8 mouse cellular contexts compared by ENCODE assay signal in the genomic region with DNA sequence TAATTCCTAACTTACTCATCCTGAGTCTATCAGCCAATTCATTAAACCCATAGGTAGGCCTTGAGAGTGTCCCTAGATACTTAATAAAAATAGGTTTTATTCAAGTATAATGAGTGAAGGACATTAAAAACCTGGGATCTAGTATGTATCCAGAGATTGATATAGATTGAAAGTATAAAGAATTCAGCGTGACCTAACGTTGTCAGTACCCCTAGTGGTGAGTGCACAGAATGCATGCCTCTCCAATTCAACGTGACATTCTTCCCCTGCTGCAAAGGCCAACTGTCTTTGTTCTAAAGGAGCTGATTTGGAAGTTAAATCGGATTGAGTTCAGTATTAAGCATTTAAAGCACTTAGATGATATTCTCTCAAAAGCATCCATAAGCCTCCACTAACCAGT. TPM values are rescaled to one million over a fixed set of nuclear protein-coding genes. Genes with fewer than 3 reads are reported as not detected.
DNase-seq lines count a peak whose midpoint lies in the region; ATAC-seq and TF ChIP-seq lines count a peak whose summit lies in the region.

No protein-coding gene starts in this region.

- peak; percentile 87 for TF ChIP-seq CTCF in hindbrain, postnatal 0 days (IDR thresholded peaks at IDR 0.05; ENCODE audit: low read depth)
- peak; percentile 15 for TF ChIP-seq CTCF in C2C12 (IDR thresholded peaks at IDR 0.05; ENCODE audit: control insufficient read depth, insufficient read depth, insufficient read length)

- H3K79me2 ChIP-seq in C2C12 (ENCODE audit: control insufficient read depth, insufficient read depth), result no peaks in the 10 kb centered on the region

- ATAC-seq in hindbrain, postnatal 0 days, result no peak
- ATAC-seq in hindbrain, embryonic 12.5 days (ENCODE audit: low FRiP score), result no peak
- ATAC-seq in inflammation-experienced regulatory T-cells, adult 6 months, result peak; percentile 82
- no peak for ATAC-seq in neural tube, embryonic 15.5 days (ENCODE audit: low FRiP score)

- DNase-seq in hindbrain, postnatal 0 days (ENCODE audit: low spot score), result peak; percentile 75
- DNase-seq in NIH3T3 (ENCODE audit: low read depth), result peak; percentile 58
- DNase-seq in urinary bladder, postnatal 10 days (ENCODE audit: low spot score), result no peak
- no peak for DNase-seq in heart, adult 18-20 months

- H3ac ChIP-seq in C2C12 (ENCODE audit: control insufficient read depth, insufficient read length, low read depth), result no peak overlapping the region

- H3K79me3 ChIP-seq in C2C12 (ENCODE audit: low read depth), result no peaks in the 10 kb centered on the region

- no peaks in the 10 kb centered on the region for H3K36me3 ChIP-seq in hindbrain, postnatal 0 days (ENCODE audit: insufficient read depth, low read length)
- H3K36me3 ChIP-seq in hindbrain, embryonic 12.5 days, result no peaks in the 10 kb centered on the region
- peaks cover 5% of the 10 kb centered on the region for H3K36me3 ChIP-seq in C2C12 (ENCODE audit: control insufficient read depth, insufficient read depth)
- H3K36me3 ChIP-seq in neural tube, embryonic 15.5 days, result peaks cover 8% of the 10 kb centered on the region; the same call in 1 of the 2 replicates

- H3K27ac ChIP-seq in hindbrain, postnatal 0 days, result no peak overlapping the region
- H3K27ac ChIP-seq in hindbrain, embryonic 12.5 days, result no peak overlapping the region
- no peak overlapping the region for H3K27ac ChIP-seq in neural tube, embryonic 15.5 days (replicated peaks)

- peaks cover 6% of the 10 kb centered on the region; the same call in 1 of the 2 replicates for H3K4me1 ChIP-seq in hindbrain, postnatal 0 days (ENCODE audit: insufficient read depth, low read length)
- peaks cover 12% of the 10 kb centered on the region for H3K4me1 ChIP-seq in hindbrain, embryonic 12.5 days
- peaks cover 15% of the 10 kb centered on the region for H3K4me1 ChIP-seq in neural tube, embryonic 15.5 days

- no peak overlapping the region for H3K4me3 ChIP-seq in hindbrain, postnatal 0 days (ENCODE audit: low read length)
- no peak overlapping the region for H3K4me3 ChIP-seq in hindbrain, embryonic 12.5 days
- no peak overlapping the region for H3K4me3 ChIP-seq in C2C12 (ENCODE audit: insufficient read depth, poor library complexity, severe bottlenecking)
- H3K4me3 ChIP-seq in neural tube, embryonic 15.5 days (replicated peaks), result no peak overlapping the region

- no peaks in the 10 kb centered on the region for H3K27me3 ChIP-seq in hindbrain, postnatal 0 days (ENCODE audit: insufficient read depth, low read length)
- no peaks in the 10 kb centered on the region for H3K27me3 ChIP-seq in hindbrain, embryonic 12.5 days
- H3K27me3 ChIP-seq in C2C12 (ENCODE audit: control insufficient read depth, insufficient read depth, insufficient read length), result no peaks in the 10 kb centered on the region
- H3K27me3 ChIP-seq in neural tube, embryonic 15.5 days (replicated peaks), result no peaks in the 10 kb centered on the region

- WGBS in hindbrain, postnatal 0 days, result 16% methylated on average over 4 of the region's 4 CpGs
- 29% methylated on average over 4 of the region's 4 CpGs for WGBS in hindbrain, embryonic 12.5 days
- whole genome bisulfite sequencing in neural tube, embryonic 15.5 days, result 21% methylated on average over 4 of the region's 4 CpGs

- no peak overlapping the region for H3K4me2 ChIP-seq in hindbrain, postnatal 0 days (ENCODE audit: low read depth, low read length)
- H3K4me2 ChIP-seq in hindbrain, embryonic 12.5 days (replicated peaks), result no peak overlapping the region
- H3K4me2 ChIP-seq in neural tube, embryonic 15.5 days, result no peak overlapping the region

- no peaks in the 10 kb centered on the region for H3K9me3 ChIP-seq in hindbrain, postnatal 0 days (ENCODE audit: low read length)
- H3K9me3 ChIP-seq in hindbrain, embryonic 12.5 days (replicated peaks), result no peaks in the 10 kb centered on the region
- H3K9me3 ChIP-seq in neural tube, embryonic 15.5 days (replicated peaks), result no peaks in the 10 kb centered on the region

- H3K9ac ChIP-seq in hindbrain, postnatal 0 days (replicated peaks; ENCODE audit: low read length), result no peak overlapping the region
- H3K9ac ChIP-seq in hindbrain, embryonic 12.5 days, result no peak overlapping the region
- H3K9ac ChIP-seq in neural tube, embryonic 15.5 days (replicated peaks), result no peak overlapping the region

TF ChIP-seq in C2C12, 6 proteins besides CTCF, POLR2A, EP300 and RAD21:
- TF ChIP-seq USF1 (IDR thresholded peaks at IDR 0.05; ENCODE audit: low read depth) (no peak), CEBPB (IDR thresholded peaks at IDR 0.05; ENCODE audit: low read depth) (no peak), FOSL1 (IDR thresholded peaks at IDR 0.05; ENCODE audit: insufficient read depth, low read length, poor library complexity, severe bottlenecking) (no peak), MYOD1 (IDR thresholded peaks at IDR 0.05; ENCODE audit: control insufficient read depth, insufficient read length, low read depth) (no peak), MAX (IDR thresholded peaks at IDR 0.05) (no peak), MYOG (IDR thresholded peaks at IDR 0.05; ENCODE audit: control insufficient read depth, extremely low read depth, insufficient read length) (no peak)

RNA-seq across cellular contexts. Expression of a gene that starts 36.7 kb away (rescaled TPM):
- 5.8 and 9.3 TPM in 2 replicates for total RNA-seq in hindbrain, postnatal 0 days (2014; rRNA removed)
- polyA plus RNA-seq in hindbrain, postnatal 0 days (2015; fragmentation: Nextera tagmentation; extraction: Ambion mirVana), result 34.9 and 36.9 TPM in 2 replicates
- 40.7 and 43.4 TPM in 2 replicates for polyA plus RNA-seq in hindbrain, embryonic 12.5 days (2016; fragmentation: Nextera tagmentation; extraction: Ambion mirVana)
- 26.9 TPM for polyA plus RNA-seq in C2C12 (2012; fragmentation: generic; extraction: Trizol)
- 10 to 100 TPM; 26.9 to 36.4 (median 34.4) TPM for polyA plus RNA-seq in inflammation-experienced regulatory T-cells, adult 6 months (2017; shearing (Covaris generic))
- total RNA-seq in heart, adult 18-20 months (2021), result 10 to 100 TPM; 12.8 to 16.0 TPM
- 36.6 TPM in 2 replicates for polyA plus RNA-seq in neural tube, embryonic 15.5 days (2015; fragmentation: Nextera tagmentation; extraction: Ambion mirVana)

RNA-seq across cellular contexts. Expression of a gene that starts 37.1 kb away (rescaled TPM):
- 2.9 and 8.2 TPM in 2 replicates for total RNA-seq in hindbrain, postnatal 0 days (2014; rRNA removed)
- polyA plus RNA-seq in hindbrain, postnatal 0 days (2015; fragmentation: Nextera tagmentation; extraction: Ambion mirVana), result 9.7 and 10.1 TPM in 2 replicates
- 40.8 and 41.9 TPM in 2 replicates for polyA plus RNA-seq in hindbrain, embryonic 12.5 days (2016; fragmentation: Nextera tagmentation; extraction: Ambion mirVana)
- polyA plus RNA-seq in C2C12 (2012; fragmentation: generic; extraction: Trizol), result 280 TPM
- not detected for polyA plus RNA-seq in inflammation-experienced regulatory T-cells, adult 6 months (2017; shearing (Covaris generic))
- 10 to 100 TPM; 77.5 to 83.7 TPM for total RNA-seq in heart, adult 18-20 months (2021)
- 8.9 and 10.2 TPM in 2 replicates for polyA plus RNA-seq in neural tube, embryonic 15.5 days (2015; fragmentation: Nextera tagmentation; extraction: Ambion mirVana)

Comparison
In these comparisons a context has a peak if more than half of its experiments do, and no peak if none do; other contexts are left out.
1. DNase-seq: peak in hindbrain, postnatal 0 days (single experiment) and NIH3T3 (single experiment); none in urinary bladder, postnatal 10 days (single experiment) and heart, adult 18-20 months (0 of 2).